Mouse (Mus musculus): ENCODE measurements around the gene Rspry1.

DNA sequence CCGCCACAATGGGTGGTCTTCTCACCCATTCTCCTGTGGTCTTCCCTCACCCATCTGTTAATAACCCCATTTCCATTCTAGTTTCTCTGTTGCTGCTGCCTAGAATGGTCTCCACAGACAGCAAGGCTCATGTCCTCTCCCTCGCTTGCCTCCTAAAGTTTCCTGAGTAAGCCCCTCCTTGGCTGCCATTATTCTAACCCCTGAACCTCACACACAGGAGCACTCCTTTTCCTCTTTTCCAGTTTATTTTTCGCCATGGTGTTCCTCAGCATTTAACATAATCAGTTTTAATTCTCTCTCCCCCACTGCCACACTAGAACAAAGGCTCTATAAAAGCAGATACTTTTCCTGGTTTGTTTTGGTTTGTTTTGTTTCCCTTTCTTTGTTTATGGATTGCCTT is 51.2 kb downstream of the Rspry1 start:
- TF ChIP-seq CTCF (conservative IDR thresholded peaks at IDR 0.05; ENCODE audit: low read length), result no peak
- TF ChIP-seq POU5F1 (IDR thresholded peaks at IDR 0.05; ENCODE audit: borderline replicate concordance, low read length), result no peak
